11 mouse cellular contexts compared by ENCODE assay signal in genomic region chr5:110415806-110416700, GRCm38 (mm10). TPM values are rescaled to one million over a fixed set of nuclear protein-coding genes. Genes with fewer than 3 reads are reported as not detected.
DNase-seq lines count a peak whose midpoint lies in the region; ATAC-seq lines count a peak whose summit lies in the region.
"Had no signal": no experiment of that assay in that cellular context is flagged by ENCODE, and none has a peak within 500 bp of the region (broad histone marks: within the 10 kb centered on the region; RNA-seq: fewer than 3 reads in every experiment).

No protein-coding gene starts in this region.

- no peaks in the 10 kb centered on the region for H3K27me3 ChIP-seq in forebrain, embryonic 12.5 days
- H3K27me3 ChIP-seq in hindbrain, embryonic 10.5 days (ENCODE audit: insufficient read depth, poor library complexity, severe bottlenecking): peaks cover 4% of the 10 kb centered on the region; the same call in 1 of the 2 replicates
- H3K27me3 ChIP-seq in neural tube, embryonic 15.5 days (replicated peaks): no peaks in the 10 kb centered on the region

- no peak overlapping the region for H3K4me3 ChIP-seq in forebrain, embryonic 12.5 days (replicated peaks)
- H3K4me3 ChIP-seq in hindbrain, embryonic 10.5 days: 0 out of 2 replicates have a peak overlapping the region, but pooled peaks have one; percentile 13
- no peak overlapping the region for H3K4me3 ChIP-seq in neural tube, embryonic 15.5 days (replicated peaks)

- peak; percentile 94 for DNase-seq in heart, adult 11 months
- DNase-seq in heart, postnatal 4 days: no peak
- no peak for DNase-seq in hindbrain, embryonic 10.5 days (ENCODE audit: low spot score)
- no peak for DNase-seq in left cerebral cortex, postnatal 4 days
- no peak for DNase-seq in kidney, postnatal 10 days
- DNase-seq in ovary, adult 18-20 months (ENCODE audit: low spot score): no peak

- H3K9ac ChIP-seq in forebrain, embryonic 12.5 days: peak overlapping the region; percentile 29; the same call in 1 of the 2 replicates
- H3K9ac ChIP-seq in neural tube, embryonic 15.5 days (replicated peaks): no peak overlapping the region; the same call in 1 of the 2 replicates
- H3K9ac ChIP-seq: liver, embryonic 14.5 days had no signal

- 14% methylated on average over 13 of the region's 13 CpGs for WGBS in forebrain, embryonic 12.5 days
- 43% methylated on average over 13 of the region's 13 CpGs for WGBS in hindbrain, embryonic 10.5 days
- WGBS in neural tube, embryonic 15.5 days: 25% methylated on average over 13 of the region's 13 CpGs

- intact Hi-C loops in left cerebral cortex, postnatal 4 days (cut with DNase I): no loop called here

- ATAC-seq in forebrain, embryonic 12.5 days (ENCODE audit: low FRiP score): peak; percentile 40
- ATAC-seq in neural tube, embryonic 15.5 days (ENCODE audit: low FRiP score): peak; percentile 22; the same call in 1 of the 2 replicates

- H3K4me1 ChIP-seq in forebrain, embryonic 12.5 days: peaks cover 61% of the 10 kb centered on the region
- H3K4me1 ChIP-seq in hindbrain, embryonic 10.5 days (replicated peaks): peaks cover 39% of the 10 kb centered on the region
- H3K4me1 ChIP-seq in neural tube, embryonic 15.5 days: peaks cover 41% of the 10 kb centered on the region

- H3K9me3 ChIP-seq in forebrain, embryonic 12.5 days: no peaks in the 10 kb centered on the region
- H3K9me3 ChIP-seq in hindbrain, embryonic 10.5 days: no peaks in the 10 kb centered on the region
- H3K9me3 ChIP-seq in neural tube, embryonic 15.5 days (replicated peaks): no peaks in the 10 kb centered on the region
- H3K9me3 ChIP-seq: G1E had no signal

- H3K27ac ChIP-seq in forebrain, embryonic 12.5 days: peak overlapping the region; percentile 95
- H3K27ac ChIP-seq in hindbrain, embryonic 10.5 days: peak overlapping the region; percentile 85
- peak overlapping the region; percentile 75 for H3K27ac ChIP-seq in neural tube, embryonic 15.5 days (replicated peaks)
- H3K27ac ChIP-seq: kidney, postnatal 0 days; liver, embryonic 14.5 days had no signal

- peak overlapping the region; percentile 34 for H3K4me2 ChIP-seq in forebrain, embryonic 12.5 days
- H3K4me2 ChIP-seq in neural tube, embryonic 15.5 days: no peak overlapping the region; the same call in 1 of the 2 replicates

- H3K36me3 ChIP-seq in forebrain, embryonic 12.5 days (replicated peaks): peaks cover 3% of the 10 kb centered on the region; the same call in 1 of the 2 replicates
- H3K36me3 ChIP-seq in hindbrain, embryonic 10.5 days: peaks cover 17% of the 10 kb centered on the region; the same call in 1 of the 2 replicates
- no peaks in the 10 kb centered on the region for H3K36me3 ChIP-seq in neural tube, embryonic 15.5 days

RNA-seq across cellular contexts. Expression of gene Fbrsl1, which starts 32.2 kb away (rescaled TPM):
- total RNA-seq in heart, postnatal 4 days (2021): 10 to 100 TPM; 49.7 to 52.2 TPM
- polyA plus RNA-seq in forebrain, embryonic 12.5 days (2016; fragmentation: Nextera tagmentation; extraction: Ambion mirVana): 39.5 and 39.8 TPM in 2 replicates
- polyA plus RNA-seq in hindbrain, embryonic 10.5 days (2016; fragmentation: Nextera tagmentation; extraction: Ambion mirVana): 14.9 and 19.2 TPM in 2 replicates
- 16.7 and 19.7 TPM in 2 replicates for polyA plus RNA-seq in neural tube, embryonic 15.5 days (2015; fragmentation: Nextera tagmentation; extraction: Ambion mirVana)
- 10 to 100 TPM; 68.1 to 72.9 TPM for total RNA-seq in left cerebral cortex, postnatal 4 days (2021)
